Mouse (Mus musculus) myocyte (in vitro differentiated cells): ENCODE results near the gene Ccl17. TPM values are rescaled to one million over a fixed set of nuclear protein-coding genes. Genes with fewer than 3 reads are reported as not detected.

ENCODE experiments used
- H3K27me3 ChIP-seq: one replicate; pipeline ENCODE4 v1.6.1; 2011; ENCODE audit not compliant: control insufficient read depth, insufficient read depth, insufficient read length
- H3K36me3 ChIP-seq: one replicate; pipeline ENCODE4 v1.6.1; 2011; ENCODE audit not compliant: control insufficient read depth, insufficient read depth
- H3K4me2 ChIP-seq: one replicate; pipeline ENCODE4 v1.6.1; 2011; ENCODE audit warnings: low read depth, control low read depth
- H3K4me3 ChIP-seq: one replicate; pipeline ENCODE4 v1.5.1; 2011; ENCODE audit warnings: mild to moderate bottlenecking, control low read depth, moderate library complexity
- H3K79me2 ChIP-seq: one replicate; pipeline ENCODE4 v1.6.1; 2011; ENCODE audit not compliant: control insufficient read depth, insufficient read depth
- H3ac ChIP-seq: one replicate; pipeline ENCODE4 v1.6.1; 2011; ENCODE audit not compliant: control insufficient read depth, insufficient read length
- CEBPB ChIP-seq: IDR thresholded peaks from 2 replicates; pipeline ENCODE4 v1.6.1; 2011; ENCODE audit warnings: mild to moderate bottlenecking, moderate library complexity; ENCODE audit not compliant: poor library complexity, insufficient read depth, severe bottlenecking
- E2F4 ChIP-seq: IDR thresholded peaks from one replicate; pipeline ENCODE4 v1.6.1; 2011; ENCODE audit warnings: mild to moderate bottlenecking, control low read depth, moderate library complexity; ENCODE audit not compliant: insufficient read depth
- MAX ChIP-seq: IDR thresholded peaks from one replicate; pipeline ENCODE4 v1.6.1; 2011; ENCODE audit warnings: low read depth, mild to moderate bottlenecking, control low read depth
- MYOD1 ChIP-seq, 3 experiments: IDR thresholded peaks; one replicate each; pipeline ENCODE4 v1.6.1; 2011; ENCODE audit warnings: control low read depth in 2 of 3, low read depth in 2 of 3, mild to moderate bottlenecking in 2 of 3, moderate library complexity in 1 of 3; ENCODE audit not compliant: insufficient read length in 2 of 3, control insufficient read depth in 1 of 3
- MYOG ChIP-seq, 3 experiments: IDR thresholded peaks; one replicate each; pipeline ENCODE4 v1.6.1; 2011; ENCODE audit warnings: control low read depth in 2 of 3, low read depth in 2 of 3, mild to moderate bottlenecking in 2 of 3; ENCODE audit not compliant: insufficient read length in 2 of 3, control insufficient read depth in 1 of 3, insufficient read depth in 1 of 3
- POLR2A ChIP-seq: IDR thresholded peaks from one replicate; pipeline ENCODE4 v1.6.1; 2011; ENCODE audit warnings: low read depth, mild to moderate bottlenecking, control low read depth, moderate library complexity; ENCODE audit not compliant: insufficient read length
- POLR2AphosphoS2 ChIP-seq: IDR thresholded peaks from one replicate; pipeline ENCODE4 v1.6.1; 2011; ENCODE audit warnings: low read depth, control low read depth; ENCODE audit not compliant: insufficient read length
- REST ChIP-seq: IDR thresholded peaks from one replicate; pipeline ENCODE4 v1.6.1; 2011; ENCODE audit warnings: mild to moderate bottlenecking, control low read depth, moderate library complexity; ENCODE audit not compliant: insufficient read depth, insufficient read length
- SRF ChIP-seq: IDR thresholded peaks from one replicate; pipeline ENCODE4 v1.6.1; 2011; ENCODE audit warnings: low read depth; ENCODE audit not compliant: control insufficient read depth, insufficient read length
- TCF12 ChIP-seq: IDR thresholded peaks from one replicate; pipeline ENCODE4 v1.6.1; 2011; ENCODE audit warnings: mild to moderate bottlenecking, control low read depth; ENCODE audit not compliant: poor library complexity, insufficient read depth, severe bottlenecking
- TCF3 ChIP-seq: IDR thresholded peaks from one replicate; pipeline ENCODE4 v1.6.1; 2011; ENCODE audit warnings: low read depth, control low read depth; ENCODE audit not compliant: insufficient read length
- USF1 ChIP-seq: IDR thresholded peaks from one replicate; pipeline ENCODE4 v1.6.1; 2011; ENCODE audit warnings: low read depth, mild to moderate bottlenecking, control low read depth, moderate library complexity
- polyA plus RNA-seq: library from polyadenylated mRNA; unstranded; fragments of >200 nt; fragmentation: generic; extraction: Trizol; gene quantifications from one replicate; pipeline ENCODE4 v1.2.1, GENCODE M21; 2012; ENCODE audit warnings: missing spikeins

Gene Ccl17
- polyA plus RNA-seq, 1 experiment = 0.48 TPM

- no peak overlapping the region for H3K4me2 ChIP-seq
- TF ChIP-seq E2F4 = no peak
- TF ChIP-seq USF1 = no peak
- TF ChIP-seq MAX = no peak
- TF ChIP-seq POLR2AphosphoS2 = no peak
- no peak for TF ChIP-seq SRF
- no peak for TF ChIP-seq REST
- TF ChIP-seq TCF12 = no peak
- no peak for TF ChIP-seq CEBPB
- no peak for TF ChIP-seq MYOG (IDR thresholded peaks at IDR 0.05; ENCODE audit: control insufficient read depth in 1 of 3, insufficient read depth in 1 of 3, insufficient read length in 2 of 3, low read depth in 2 of 3)
- no peak for TF ChIP-seq MYOD1 (IDR thresholded peaks at IDR 0.05; ENCODE audit: control insufficient read depth in 1 of 3, insufficient read length in 2 of 3, low read depth in 2 of 3)
- TF ChIP-seq POLR2A = no peak
- TF ChIP-seq TCF3 = no peak
Observed at GRCm38 (mm10) chr8:94812645-94813098, 2.4 kb downstream of the Ccl17 start.

GRCm38 (mm10) chr8:94814556-94814955 lies 4.3 kb downstream of the Ccl17 start:
- H3K4me2 ChIP-seq = no peak overlapping the region
- no peak for TF ChIP-seq REST
- TF ChIP-seq CEBPB = no peak
- no peak overlapping the region for H3ac ChIP-seq
- no peak overlapping the region for H3K4me3 ChIP-seq
- no peaks in the 10 kb centered on the region for H3K79me2 ChIP-seq
- no peaks in the 10 kb centered on the region for H3K27me3 ChIP-seq
- H3K36me3 ChIP-seq = no peaks in the 10 kb centered on the region

More at GRCm38 (mm10) chr8:94812645-94813098, 2.4 kb downstream of the Ccl17 start:
- no peak overlapping the region for H3K4me3 ChIP-seq
- H3K27me3 ChIP-seq = no peaks in the 10 kb centered on the region
- no peaks in the 10 kb centered on the region for H3K79me2 ChIP-seq
- no peaks in the 10 kb centered on the region for H3K36me3 ChIP-seq
- H3ac ChIP-seq = no peak overlapping the region

GRCm38 (mm10) chr8:94817933-94818332 lies 7.7 kb downstream of the Ccl17 start:
- no peak overlapping the region for H3K4me3 ChIP-seq

GRCm38 (mm10) chr8:94819671-94820179 lies 9.5 kb downstream of the Ccl17 start:
- Histone ChIP-seq H3K4me2 (no peak overlapping the region), H3K36me3 (peaks cover 27% of the 10 kb centered on the region), H3K27me3 (no peaks in the 10 kb centered on the region), H3K4me3 (no peak overlapping the region), H3K79me2 (no peaks in the 10 kb centered on the region), H3ac (no peak overlapping the region)
- TF ChIP-seq MYOG (IDR thresholded peaks at IDR 0.05; ENCODE audit: control insufficient read depth in 1 of 3, insufficient read depth in 1 of 3, insufficient read length in 2 of 3, low read depth in 2 of 3) = no peak
- no peak for TF ChIP-seq TCF12
- TF ChIP-seq CEBPB = no peak
- TF ChIP-seq MYOD1 (IDR thresholded peaks at IDR 0.05; ENCODE audit: control insufficient read depth in 1 of 3, insufficient read length in 2 of 3, low read depth in 2 of 3) = no peak
- TF ChIP-seq POLR2AphosphoS2 = no peak
- no peak for TF ChIP-seq TCF3
- no peak for TF ChIP-seq USF1
- TF ChIP-seq REST = no peak
- no peak for TF ChIP-seq MAX
- no peak for TF ChIP-seq POLR2A

More at GRCm38 (mm10) chr8:94817933-94818332, 7.7 kb downstream of the Ccl17 start:
- H3K36me3 ChIP-seq = peaks cover 13% of the 10 kb centered on the region
- TF ChIP-seq SRF = no peak
- TF ChIP-seq REST = no peak
- no peak for TF ChIP-seq CEBPB
- TF ChIP-seq E2F4 = no peak
- TF ChIP-seq MYOD1 (IDR thresholded peaks at IDR 0.05; ENCODE audit: control insufficient read depth in 1 of 3, insufficient read length in 2 of 3, low read depth in 2 of 3) = no peak
- TF ChIP-seq USF1 = no peak
- no peak for TF ChIP-seq TCF12
- TF ChIP-seq MAX = no peak
- no peak for TF ChIP-seq TCF3
- TF ChIP-seq POLR2A = no peak
- no peak for TF ChIP-seq POLR2AphosphoS2
- no peak for TF ChIP-seq MYOG (IDR thresholded peaks at IDR 0.05; ENCODE audit: control insufficient read depth in 1 of 3, insufficient read depth in 1 of 3, insufficient read length in 2 of 3, low read depth in 2 of 3)
- no peaks in the 10 kb centered on the region for H3K27me3 ChIP-seq
- H3K4me2 ChIP-seq = no peak overlapping the region
- no peaks in the 10 kb centered on the region for H3K79me2 ChIP-seq
- no peak overlapping the region for H3ac ChIP-seq

GRCm38 (mm10) chr8:94820553-94820952 lies 10.3 kb downstream of the Ccl17 start:
- no peaks in the 10 kb centered on the region for H3K27me3 ChIP-seq
- TF ChIP-seq TCF3 = no peak
- no peak for TF ChIP-seq CEBPB
- TF ChIP-seq MYOG (IDR thresholded peaks at IDR 0.05; ENCODE audit: control insufficient read depth in 1 of 3, insufficient read depth in 1 of 3, insufficient read length in 2 of 3, low read depth in 2 of 3) = no peak
- TF ChIP-seq MYOD1 (IDR thresholded peaks at IDR 0.05; ENCODE audit: control insufficient read depth in 1 of 3, insufficient read length in 2 of 3, low read depth in 2 of 3) = no peak
- TF ChIP-seq TCF12 = no peak
- no peak for TF ChIP-seq POLR2A
- no peak for TF ChIP-seq E2F4
- no peak for TF ChIP-seq POLR2AphosphoS2
- TF ChIP-seq MAX = no peak
- no peak for TF ChIP-seq USF1
- TF ChIP-seq REST = no peak
- TF ChIP-seq SRF = no peak
- H3K36me3 ChIP-seq = peaks cover 34% of the 10 kb centered on the region
- H3K4me3 ChIP-seq = no peak overlapping the region
- no peak overlapping the region for H3K4me2 ChIP-seq
- no peaks in the 10 kb centered on the region for H3K79me2 ChIP-seq
- no peak overlapping the region for H3ac ChIP-seq
